Mouse (Mus musculus) CH12.LX (cell line): ENCODE data around the gene C77080. TPM values are rescaled to one million over a fixed set of nuclear protein-coding genes. Genes with fewer than 3 reads are reported as not detected.

Source experiments
- DNase-seq: peaks from one replicate; pipeline ENCODE4 v3.0.0-alpha.2; 2013; ENCODE audit errors: extremely low read depth
- H3K27ac ChIP-seq: 2 replicates; pipeline ENCODE4 v1.5.1; 2012; ENCODE audit warnings: low read depth, mild to moderate bottlenecking, control low read depth, moderate library complexity; ENCODE audit not compliant: insufficient read depth
- H3K27me3 ChIP-seq: replicated peaks from 2 replicates; pipeline ENCODE3; 2012; ENCODE audit warnings: inconsistent platforms
- H3K36me3 ChIP-seq, 2 experiments: replicated peaks in 1 of 2; 2 replicates each; pipeline versions ENCODE3 to v1.6.1; 2012; ENCODE audit warnings: inconsistent platforms in 1 of 2, low read length in 1 of 2, mild to moderate bottlenecking in 1 of 2, mixed read lengths in 1 of 2, moderate library complexity in 1 of 2; ENCODE audit not compliant: control insufficient read depth in 1 of 2, insufficient read depth in 1 of 2
- H3K4me1 ChIP-seq, 2 experiments: 2 replicates each; pipeline ENCODE4 v1.6.1; 2012; ENCODE audit warnings: inconsistent platforms in 1 of 2, moderate library complexity in 1 of 2; ENCODE audit not compliant: insufficient read depth in 2 of 2, control insufficient read depth in 1 of 2
- H3K4me2 ChIP-seq: 2 replicates; pipeline ENCODE4 v1.6.1; 2012; ENCODE audit warnings: low read depth, mild to moderate bottlenecking, control low read depth; ENCODE audit not compliant: poor library complexity, insufficient read depth, severe bottlenecking
- H3K4me3 ChIP-seq, 3 experiments: fragments of 150-350 bp in 1 of 3; sonication (generic) in 1 of 3; replicated peaks in 1 of 3; 2 replicates each; pipeline versions ENCODE3 to v1.5.1; 2011 to 2012; ENCODE audit warnings: low read depth in 2 of 3, low read length in 2 of 3, mild to moderate bottlenecking in 2 of 3, moderate library complexity in 2 of 3, control low read depth in 1 of 3, improper control_type of control experiment in 1 of 3, inconsistent platforms in 1 of 3, mixed read lengths in 1 of 3; ENCODE audit not compliant: poor library complexity in 1 of 3
- H3K79me2 ChIP-seq: replicated peaks from 2 replicates; pipeline ENCODE4 v1.6.1; 2012; ENCODE audit warnings: mild to moderate bottlenecking, moderate library complexity; ENCODE audit not compliant: control insufficient read depth, poor library complexity, insufficient read depth, severe bottlenecking; ENCODE audit errors: extremely low read depth
- H3K9ac ChIP-seq: 2 replicates; pipeline ENCODE4 v1.6.1; 2012; ENCODE audit warnings: low read depth, mild to moderate bottlenecking, control low read depth, moderate library complexity; ENCODE audit not compliant: insufficient read depth
- H3K9me3 ChIP-seq: replicated peaks from 2 replicates; pipeline ENCODE3; 2012; ENCODE audit warnings: low read length, inconsistent platforms, mixed read lengths
- BHLHE40 ChIP-seq: IDR thresholded peaks from 2 replicates; pipeline ENCODE4 v1.6.1; 2011; ENCODE audit warnings: mild to moderate bottlenecking, low read depth, low read length, improper control_type of control experiment
- CHD1 ChIP-seq: IDR thresholded peaks from 2 replicates; pipeline ENCODE4 v1.6.1; 2012; ENCODE audit warnings: low read depth, low read length, improper control_type of control experiment, inconsistent platforms
- CHD2 ChIP-seq: IDR thresholded peaks from 2 replicates; pipeline ENCODE4 v1.6.1; 2011; ENCODE audit warnings: low read length, improper control_type of control experiment
- CTCF ChIP-seq, 2 experiments: IDR thresholded peaks in 1 of 2; conservative IDR thresholded peaks in 1 of 2; 2 replicates each; pipeline ENCODE4 v1.5.1; 2011 to 2012; ENCODE audit warnings: low read depth in 2 of 2, low read length in 2 of 2, improper control_type of control experiment in 1 of 2, inconsistent platforms in 1 of 2, mild to moderate bottlenecking in 1 of 2, moderate library complexity in 1 of 2
- ELF1 ChIP-seq: IDR thresholded peaks from 2 replicates; pipeline ENCODE4 v1.6.1; 2014; ENCODE audit warnings: low read depth, mild to moderate bottlenecking, inconsistent platforms, low read length, improper control_type of control experiment
- EP300 ChIP-seq: IDR thresholded peaks from 2 replicates; pipeline ENCODE4 v1.6.1; 2011; ENCODE audit warnings: low read length, improper control_type of control experiment
- HCFC1 ChIP-seq: IDR thresholded peaks from 2 replicates; pipeline ENCODE4 v1.6.1; 2012; ENCODE audit warnings: low read depth, mild to moderate bottlenecking, inconsistent platforms, low read length, improper control_type of control experiment
- IRF4 ChIP-seq: IDR thresholded peaks from 2 replicates; pipeline ENCODE4 v1.6.1; 2014; ENCODE audit warnings: low read depth, mild to moderate bottlenecking, inconsistent platforms, low read length, improper control_type of control experiment
- JUN ChIP-seq: IDR thresholded peaks from 2 replicates; pipeline ENCODE4 v1.6.1; 2011; ENCODE audit warnings: low read depth, mild to moderate bottlenecking, low read length, improper control_type of control experiment, moderate library complexity; ENCODE audit not compliant: insufficient read depth
- JUND ChIP-seq: conservative IDR thresholded peaks from 2 replicates; pipeline ENCODE4 v1.6.1; 2011; ENCODE audit warnings: low read depth, low read length, improper control_type of control experiment
- KAT2A ChIP-seq: IDR thresholded peaks from 2 replicates; pipeline ENCODE4 v1.6.1; 2012; ENCODE audit warnings: low read length, improper control_type of control experiment, inconsistent platforms; ENCODE audit not compliant: insufficient replicate concordance
- MAFK ChIP-seq: IDR thresholded peaks from 2 replicates; pipeline ENCODE4 v1.6.1; 2011; ENCODE audit warnings: low read length, improper control_type of control experiment; ENCODE audit not compliant: insufficient replicate concordance
- MAX ChIP-seq: IDR thresholded peaks from 2 replicates; pipeline ENCODE4 v1.6.1; 2011; ENCODE audit warnings: low read length, improper control_type of control experiment
- MAZ ChIP-seq: IDR thresholded peaks from 2 replicates; pipeline ENCODE4 v1.6.1; 2012; ENCODE audit warnings: low read depth, mild to moderate bottlenecking, inconsistent platforms, low read length, improper control_type of control experiment, moderate library complexity
- MEF2A ChIP-seq: IDR thresholded peaks from 2 replicates; pipeline ENCODE4 v1.6.1; 2014; ENCODE audit warnings: low read depth, mild to moderate bottlenecking, inconsistent platforms, low read length, improper control_type of control experiment, borderline replicate concordance
- MYC ChIP-seq: IDR thresholded peaks from 2 replicates; pipeline ENCODE4 v1.6.1; 2011; ENCODE audit warnings: low read depth, mild to moderate bottlenecking, improper control_type of control experiment, low read length
- NRF1 ChIP-seq: IDR thresholded peaks from 2 replicates; pipeline ENCODE4 v1.6.1; 2014; ENCODE audit warnings: low read depth, mild to moderate bottlenecking, inconsistent platforms, low read length, improper control_type of control experiment, moderate library complexity
- PAX5 ChIP-seq: IDR thresholded peaks from 2 replicates; pipeline ENCODE4 v1.6.1; 2012; ENCODE audit warnings: low read length, inconsistent platforms, mixed read lengths
- POLR2A ChIP-seq: IDR thresholded peaks from 2 replicates; pipeline ENCODE4 v1.6.1; 2011; ENCODE audit warnings: low read depth, mild to moderate bottlenecking, improper control_type of control experiment, low read length
- POLR2AphosphoS2 ChIP-seq: IDR thresholded peaks from 2 replicates; pipeline ENCODE4 v1.6.1; 2011; ENCODE audit warnings: low read depth, low read length, improper control_type of control experiment
- RAD21 ChIP-seq: IDR thresholded peaks from 2 replicates; pipeline ENCODE4 v1.6.1; 2011; ENCODE audit warnings: low read depth, mild to moderate bottlenecking, low read length, improper control_type of control experiment, moderate library complexity
- TCF12 ChIP-seq: IDR thresholded peaks from 2 replicates; pipeline ENCODE4 v1.6.1; 2014; ENCODE audit warnings: low read depth, mild to moderate bottlenecking, inconsistent platforms, low read length, improper control_type of control experiment
- UBTF ChIP-seq: IDR thresholded peaks from 2 replicates; pipeline ENCODE4 v1.6.1; 2012; ENCODE audit warnings: low read depth, mild to moderate bottlenecking, inconsistent platforms, low read length, improper control_type of control experiment, moderate library complexity
- USF2 ChIP-seq: conservative IDR thresholded peaks from 2 replicates; pipeline ENCODE4 v1.6.1; 2011; ENCODE audit warnings: low read depth, low read length, improper control_type of control experiment
- ZNF384 ChIP-seq: IDR thresholded peaks from 2 replicates; pipeline ENCODE4 v1.6.1; 2012; ENCODE audit warnings: low read depth, low read length, improper control_type of control experiment, inconsistent platforms
- dilution Hi-C: fragments of 300-500 bp; cut with MboI; formaldehyde crosslinking; loops from 2 replicates; pipeline ENCODE4 v1.14.3; 2020; ENCODE audit warnings: low sequenced_read_pairs; ENCODE audit not compliant: extremely low pct_unique_long_range_greater_than_20kb, extremely low pct_ligation_motif_present
- in situ Hi-C: fragments of 300-500 bp; cut with MboI; formaldehyde crosslinking; loops from 3 replicates; pipeline ENCODE4 v1.14.3; 2019; ENCODE audit warnings: low sequenced_read_pairs, low pct_ligation_motif_present, low pct_unique_long_range_greater_than_20kb, mixed read lengths
- polyA plus RNA-seq: library from polyadenylated mRNA; unstranded; fragments of >175 nt; gene quantifications from 2 replicates; pipeline ENCODE4 v1.2.1, GENCODE M21; 2012; ENCODE audit warnings: low read depth; ENCODE audit not compliant: insufficient read length
- total RNA-seq, 2 experiments: library from RNA; depleted of rRNA; stranded (reverse); fragments of 300-350 nt in 1 of 2; fragments of >200 nt in 1 of 2; gene quantifications; 2 replicates each; pipeline ENCODE4 v1.2.3; 2012 to 2014

C77080 gene
- total and polyA plus RNA-seq, 3 experiments, result 0.38 to 1.1 TPM; not detected in 1

GRCm38 (mm10) chr4:129247381-129248242, 13.6 kb downstream of the C77080 start:
- peaks cover 54% of the 10 kb centered on the region for H3K27me3 ChIP-seq
- H3K4me1 ChIP-seq, result peaks cover 0 to 28% of the 10 kb centered on the region in 2 experiments; a peak in 3 of 4 replicates
- H3K9ac ChIP-seq, result peak overlapping the region; percentile 2; the same call in 1 of the 2 replicates
- peak overlapping the region; percentile 96 for H3K4me2 ChIP-seq
- no peak for DNase-seq
- H3K79me2 ChIP-seq, result no peaks in the 10 kb centered on the region
- H3K36me3 ChIP-seq, result no peaks in the 10 kb centered on the region
- no peak overlapping the region for H3K27ac ChIP-seq
- dilution Hi-C loops (no loop called here), in situ Hi-C loops (no loop called here)
- H3K9me3 ChIP-seq, result no peaks in the 10 kb centered on the region
- peak overlapping the region in 2 of 3 experiments; percentile 33 to 42 for H3K4me3 ChIP-seq
- TF ChIP-seq MAX (no peak), TCF12 (no peak), MAFK (no peak), EP300 (no peak), JUND (no peak), HCFC1 (no peak), ZNF384 (no peak), PAX5 (no peak), POLR2A (no peak), CHD1 (no peak), UBTF (no peak), CTCF (conservative IDR thresholded peaks at IDR 0.05 in 1 of 2, IDR thresholded peaks at IDR 0.05 in 1 of 2; ENCODE audit: low read depth in 2 of 2, low read length in 2 of 2) (no peak), CHD2 (no peak), BHLHE40 (no peak), JUN (no peak), RAD21 (no peak), MYC (no peak), USF2 (no peak), NRF1 (no peak), KAT2A (no peak)

- dilution Hi-C loops (no loop called here), in situ Hi-C loops (no loop called here)
- peaks cover 3 to 32% of the 10 kb centered on the region in 2 experiments; a peak in 3 of 4 replicates for H3K4me1 ChIP-seq
- H3K79me2 ChIP-seq, result no peaks in the 10 kb centered on the region
- H3K27ac ChIP-seq, result no peak overlapping the region
- no peak overlapping the region for H3K4me3 ChIP-seq
- TF ChIP-seq JUND (no peak), MAX (no peak), UBTF (no peak), POLR2AphosphoS2 (no peak), MAZ (no peak), ELF1 (no peak), HCFC1 (no peak), MEF2A (no peak), JUN (no peak), IRF4 (no peak)
- TF ChIP-seq, all 38 proteins: peak for 0
- Histone ChIP-seq H3K4me2 (no peak overlapping the region), H3K9me3 (no peaks in the 10 kb centered on the region), H3K9ac (no peak overlapping the region), H3K36me3 (no peaks in the 10 kb centered on the region), H3K27me3 (peaks cover 54% of the 10 kb centered on the region)
- DNase-seq, result no peak
These were observed 14.6 kb downstream of the C77080 start for GRCm38 (mm10) chr4:129246360-129247301.
